Mouse (Mus musculus) liver, embryonic 14.5 days (tissue): ENCODE data around the gene Arg2. TPM values are rescaled to one million over a fixed set of nuclear protein-coding genes. Genes with fewer than 3 reads are reported as not detected.

ENCODE experiments used
- ATAC-seq: fragments of 200-750 bp; cut with Nextera tagmentation; 2 replicates; pipeline ENCODE4 v1.8.0; 2017; ENCODE audit warnings: moderate number of reproducible peaks, mild to moderate bottlenecking, moderate library complexity; ENCODE audit not compliant: insufficient read depth
- DNase-seq, 3 experiments: peaks; one replicate each; pipeline ENCODE4 v3.0.0-alpha.2; 2012 to 2013; ENCODE audit warnings: low read depth in 3 of 3, low spot score in 3 of 3
- H3K27ac ChIP-seq: fragments of 300-500 bp; sonication (generic); 2 replicates; pipeline ENCODE4 v1.5.1; 2014; ENCODE audit warnings: moderate library complexity, mild to moderate bottlenecking, control low read depth, inconsistent platforms
- H3K27me3 ChIP-seq: fragments of 300-500 bp; sonication (generic); 2 replicates; pipeline ENCODE4 v1.6.1; 2014; ENCODE audit warnings: mild to moderate bottlenecking, low read length, moderate library complexity; ENCODE audit not compliant: control insufficient read depth, insufficient read depth
- H3K36me3 ChIP-seq: fragments of 300-500 bp; sonication (generic); replicated peaks from 2 replicates; pipeline ENCODE4 v1.6.1; 2014; ENCODE audit warnings: low read depth; ENCODE audit not compliant: control insufficient read depth, insufficient read depth
- H3K4me1 ChIP-seq, 2 experiments: fragments of 200-500 bp in 1 of 2; fragments of 300-500 bp in 1 of 2; sonication (generic) in 1 of 2; replicated peaks; 2 replicates each; pipeline ENCODE4 v1.6.1; 2012 to 2014; ENCODE audit warnings: antibody characterized with exemption in 1 of 2, inconsistent platforms in 1 of 2, low read length in 1 of 2; ENCODE audit not compliant: control insufficient read depth in 2 of 2, insufficient read depth in 2 of 2
- H3K4me2 ChIP-seq: fragments of 300-500 bp; sonication (generic); 2 replicates; pipeline ENCODE4 v1.6.1; 2014; ENCODE audit warnings: low read depth, mild to moderate bottlenecking, control low read depth, moderate library complexity
- H3K4me3 ChIP-seq, 2 experiments: fragments of 200-500 bp in 1 of 2; fragments of 300-500 bp in 1 of 2; sonication (generic) in 1 of 2; 2 replicates each; pipeline ENCODE4 v1.5.1; 2012 to 2014; ENCODE audit warnings: low read depth in 2 of 2, low read length in 2 of 2, mild to moderate bottlenecking in 2 of 2, control low read depth in 1 of 2, inconsistent platforms in 1 of 2, moderate library complexity in 1 of 2; ENCODE audit not compliant: insufficient read depth in 1 of 2
- H3K9ac ChIP-seq: fragments of 300-500 bp; sonication (generic); replicated peaks from 2 replicates; pipeline ENCODE4 v1.6.1; 2014; ENCODE audit warnings: mild to moderate bottlenecking, control low read depth, moderate library complexity
- H3K9me3 ChIP-seq: fragments of 300-500 bp; sonication (generic); 2 replicates; pipeline ENCODE4 v1.6.1; 2016; ENCODE audit warnings: low read length, mixed read lengths; ENCODE audit not compliant: control insufficient read depth
- CTCF ChIP-seq: IDR thresholded peaks from 2 replicates; pipeline ENCODE4 v1.5.1; 2016; ENCODE audit warnings: antibody characterized with exemption, low read depth, control low read depth
- EP300 ChIP-seq: IDR thresholded peaks from 2 replicates; pipeline ENCODE4 v1.6.1; 2016; ENCODE audit warnings: antibody characterized with exemption, low read depth
- WGBS: fragments of 180-500 bp; shearing (Covaris S2); extraction: QIAGEN DNeasy Blood & Tissue Kit; methylation state at CpG from one replicate; pipeline ENCODE4 v1.1.7; 2014; ENCODE audit not compliant: insufficient replicate concordance; 5-methylcytosine and 5-hydroxymethylcytosine counted together
- polyA plus RNA-seq, 2 experiments: library from polyadenylated mRNA; depleted of rRNA in 1 of 2; stranded (reverse) in 1 of 2; unstranded in 1 of 2; fragments of >200 nt; fragmentation: Nextera tagmentation in 1 of 2; extraction: Ambion mirVana in 1 of 2; gene quantifications; 2 replicates each; pipeline versions ENCODE4 v1.2.1 to v1.2.3; 2012 to 2014

Gene Arg2
- polyA plus RNA-seq, 2 experiments, result not detected

- Histone ChIP-seq H3K4me2 (no peak overlapping the region), H3K9me3 (no peaks in the 10 kb centered on the region), H3K4me3 (no peak overlapping the region), H3K36me3 (no peaks in the 10 kb centered on the region), H3K27ac (no peak overlapping the region), H3K4me1 (no peaks in the 10 kb centered on the region), H3K9ac (no peak overlapping the region), H3K27me3 (no peaks in the 10 kb centered on the region)
- TF ChIP-seq EP300, result no peak
- TF ChIP-seq CTCF, result no peak
- ATAC-seq (no peak), DNase-seq (no peak)
- 44% methylated on average over 2 of the region's 2 CpGs for WGBS
Observed at GRCm38 (mm10) chr12:79104544-79104943, 26.0 kb upstream of the Arg2 start.

- no peaks in the 10 kb centered on the region for H3K4me1 ChIP-seq
- no peaks in the 10 kb centered on the region for H3K27me3 ChIP-seq
- H3K4me2 ChIP-seq, result no peak overlapping the region
- 57% methylated on average over 5 of the region's 5 CpGs for WGBS
- H3K9ac ChIP-seq, result no peak overlapping the region
- no peak for ATAC-seq
- DNase-seq, result no peak
- no peak overlapping the region for H3K27ac ChIP-seq
- H3K36me3 ChIP-seq, result no peaks in the 10 kb centered on the region
- H3K9me3 ChIP-seq, result no peaks in the 10 kb centered on the region
- H3K4me3 ChIP-seq, result no peak overlapping the region
- no peak for TF ChIP-seq EP300
- no peak for TF ChIP-seq CTCF
Observed at GRCm38 (mm10) chr12:79105312-79105711, 25.3 kb upstream of the Arg2 start.

GRCm38 (mm10) chr12:79118991-79119390 is 11.6 kb upstream of the Arg2 start:
- H3K9me3 ChIP-seq, result no peaks in the 10 kb centered on the region
- TF ChIP-seq EP300 (no peak), CTCF (no peak)

GRCm38 (mm10) chr12:79122820-79123219 is 7.8 kb upstream of the Arg2 start:
- H3K27me3 ChIP-seq, result no peaks in the 10 kb centered on the region
- H3K4me1 ChIP-seq, result no peaks in the 10 kb centered on the region
- DNase-seq, result no peak
- no peaks in the 10 kb centered on the region for H3K36me3 ChIP-seq
- H3K9ac ChIP-seq, result no peak overlapping the region
- H3K9me3 ChIP-seq, result no peaks in the 10 kb centered on the region
- no peak overlapping the region for H3K27ac ChIP-seq
- no peak for ATAC-seq
- H3K4me2 ChIP-seq, result no peak overlapping the region
- H3K4me3 ChIP-seq, result no peak overlapping the region
- 26% methylated on average over 3 of the region's 3 CpGs for WGBS
- TF ChIP-seq CTCF (peak; percentile 26; the same call in 1 of the 2 replicates), EP300 (no peak)

More at GRCm38 (mm10) chr12:79118991-79119390, 11.6 kb upstream of the Arg2 start:
- no peak overlapping the region for H3K4me2 ChIP-seq
- H3K4me1 ChIP-seq, result no peaks in the 10 kb centered on the region
- no peak overlapping the region for H3K9ac ChIP-seq
- no peak overlapping the region for H3K4me3 ChIP-seq
- no peak overlapping the region for H3K27ac ChIP-seq
- no peaks in the 10 kb centered on the region for H3K36me3 ChIP-seq
- DNase-seq (no peak), ATAC-seq (no peak)
- 69% methylated on average over 4 of the region's 4 CpGs for WGBS
- H3K27me3 ChIP-seq, result no peaks in the 10 kb centered on the region

GRCm38 (mm10) chr12:79131178-79131675 is 650 bp downstream of the Arg2 start:
- H3K27ac ChIP-seq, result no peak overlapping the region
- H3K9me3 ChIP-seq, result no peaks in the 10 kb centered on the region
- 4% methylated on average over 22 of the region's 22 CpGs for WGBS
- H3K4me2 ChIP-seq, result peak overlapping the region; percentile 56
- ATAC-seq (no peak), DNase-seq (no peak)
- H3K4me1 ChIP-seq, result no peaks in the 10 kb centered on the region
- H3K4me3 ChIP-seq, result no peak overlapping the region
- peaks cover 36% of the 10 kb centered on the region for H3K27me3 ChIP-seq
- TF ChIP-seq CTCF (no peak), EP300 (no peak)
- H3K36me3 ChIP-seq, result no peaks in the 10 kb centered on the region
- H3K9ac ChIP-seq, result no peak overlapping the region
